Mouse (Mus musculus) hindbrain, postnatal 0 days (tissue): ENCODE results near the gene Pdlim7. TPM values are rescaled to one million over a fixed set of nuclear protein-coding genes. Genes with fewer than 3 reads are reported as not detected.
A peak's percentile ranks its signal among the peaks of the same experiment; 100 is the strongest.

Experiments used
- ATAC-seq: fragments of 200-750 bp; cut with Nextera tagmentation; 2 replicates; pipeline ENCODE4 v1.8.0; 2017; ENCODE audit warnings: mild to moderate bottlenecking, moderate TSS enrichment, moderate library complexity
- DNase-seq: peaks from one replicate; pipeline ENCODE4 v3.0.0-alpha.2; 2015; ENCODE audit warnings: low spot score
- H3K27ac ChIP-seq: fragments of 300-500 bp; sonication (generic); 2 replicates; pipeline ENCODE4 v1.5.1; 2014; ENCODE audit warnings: mild to moderate bottlenecking
- H3K27me3 ChIP-seq: fragments of 300-500 bp; sonication (generic); 2 replicates; pipeline ENCODE4 v1.6.1; 2014; ENCODE audit warnings: low read length, mixed read lengths; ENCODE audit not compliant: insufficient read depth
- H3K36me3 ChIP-seq: fragments of 300-500 bp; sonication (generic); 2 replicates; pipeline ENCODE4 v1.6.1; 2014; ENCODE audit warnings: low read length, mixed read lengths; ENCODE audit not compliant: insufficient read depth
- H3K4me1 ChIP-seq: fragments of 300-500 bp; sonication (generic); 2 replicates; pipeline ENCODE4 v1.6.1; 2014; ENCODE audit warnings: antibody characterized with exemption, low read length, mixed read lengths; ENCODE audit not compliant: insufficient read depth
- H3K4me2 ChIP-seq: fragments of 300-500 bp; sonication (generic); 2 replicates; pipeline ENCODE4 v1.6.1; 2014; ENCODE audit warnings: low read depth, mild to moderate bottlenecking, low read length, moderate library complexity, mixed read lengths
- H3K4me3 ChIP-seq: fragments of 300-500 bp; sonication (generic); 2 replicates; pipeline ENCODE4 v1.5.1; 2014; ENCODE audit warnings: low read length
- H3K9ac ChIP-seq: fragments of 300-500 bp; sonication (generic); replicated peaks from 2 replicates; pipeline ENCODE4 v1.6.1; 2014; ENCODE audit warnings: mild to moderate bottlenecking, low read length, moderate library complexity, mixed read lengths
- H3K9me3 ChIP-seq: fragments of 300-500 bp; sonication (generic); 2 replicates; pipeline ENCODE4 v1.6.1; 2016; ENCODE audit warnings: low read length, mixed read lengths
- CTCF ChIP-seq: IDR thresholded peaks from 2 replicates; pipeline ENCODE4 v1.5.1; 2016; ENCODE audit warnings: antibody characterized with exemption, control low read depth, low read depth
- WGBS: fragments of 180-500 bp; shearing (Covaris S2); extraction: QIAGEN DNeasy Blood & Tissue Kit; methylation state at CpG from one replicate; pipeline ENCODE4 v1.1.7; 2014; 5-methylcytosine and 5-hydroxymethylcytosine counted together
- microRNA-seq, 2 experiments: library from miRNA; unstranded; fragments of <30 nt; microRNA quantifications; one replicate each; pipeline ENCODE4; 2016
- polyA plus RNA-seq: library from polyadenylated mRNA; unstranded; fragments of >200 nt; fragmentation: Nextera tagmentation; extraction: Ambion mirVana; gene quantifications from 2 replicates; pipeline ENCODE4 v1.2.1, GENCODE M21; 2015
- total RNA-seq: library from RNA; depleted of rRNA; stranded (reverse); fragments of >200 nt; gene quantifications from 2 replicates; pipeline ENCODE4 v1.2.3, GENCODE M21; 2014; rRNA removed

Gene Pdlim7
- total and polyA plus RNA-seq, 2 experiments from 2014 or later = 49.9 to 133 TPM

DNA sequence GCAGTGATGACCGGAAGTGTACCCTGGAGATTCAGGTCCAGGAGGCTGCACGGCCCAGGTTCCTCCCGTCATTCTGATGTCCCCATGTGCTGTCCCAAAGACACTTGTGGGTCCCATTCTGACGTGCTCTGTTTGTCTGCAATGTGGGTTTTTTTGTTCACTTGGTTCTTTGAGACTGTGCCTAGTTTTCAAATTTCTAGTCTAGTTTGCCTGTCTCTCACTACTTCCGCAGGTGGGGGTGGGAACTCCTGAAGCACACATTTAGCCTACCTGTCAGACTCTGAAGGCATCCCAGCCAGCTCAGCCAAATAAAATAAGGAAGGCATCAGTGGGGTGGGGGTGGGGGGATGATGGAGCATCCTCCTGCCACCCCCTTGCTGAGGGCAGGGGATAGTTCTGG lies 65.3 kb downstream of the Pdlim7 start:
- Histone ChIP-seq H3K4me3 (no peak overlapping the region), H3K36me3 (peaks cover 18% of the 10 kb centered on the region; the same call in 1 of the 2 replicates), H3K27me3 (no peaks in the 10 kb centered on the region), H3K4me2 (no peak overlapping the region), H3K4me1 (peaks cover 21% of the 10 kb centered on the region), H3K9me3 (no peaks in the 10 kb centered on the region), H3K9ac (no peak overlapping the region), H3K27ac (no peak overlapping the region)
- DNase-seq = no peak
- no peak for TF ChIP-seq CTCF
- no peak for ATAC-seq
- WGBS = 97% methylated on average over 5 of the region's 5 CpGs

DNA sequence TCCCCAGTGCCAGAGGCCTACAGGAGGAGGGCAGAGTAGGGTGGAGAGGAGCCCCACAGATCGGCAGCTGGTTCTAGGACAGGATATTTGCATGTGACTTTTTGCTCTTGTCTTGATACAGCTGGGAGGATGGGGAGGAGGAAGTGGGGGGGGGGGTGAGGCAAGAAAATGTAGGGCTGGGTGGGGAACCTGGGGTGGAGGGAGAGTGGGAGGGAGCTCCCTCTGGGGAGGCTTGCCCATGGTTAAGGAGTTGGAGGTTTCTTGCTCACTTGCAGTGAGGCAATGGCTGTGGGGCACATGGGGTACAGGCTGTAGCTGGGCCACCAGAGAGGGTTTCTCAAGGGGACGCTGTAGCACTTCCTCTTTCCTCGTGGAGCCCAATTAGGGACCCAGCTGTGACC lies 65.9 kb downstream of the Pdlim7 start:
- WGBS = 48% methylated on average over 3 of the region's 3 CpGs
- H3K36me3 ChIP-seq = peaks cover 17% of the 10 kb centered on the region; the same call in 1 of the 2 replicates
- no peak for TF ChIP-seq CTCF
- H3K9ac ChIP-seq = no peak overlapping the region
- H3K4me2 ChIP-seq = no peak overlapping the region
- DNase-seq = no peak
- H3K4me3 ChIP-seq = no peak overlapping the region
- H3K4me1 ChIP-seq = peaks cover 21% of the 10 kb centered on the region
- ATAC-seq = no peak
- H3K9me3 ChIP-seq = no peaks in the 10 kb centered on the region
- no peaks in the 10 kb centered on the region for H3K27me3 ChIP-seq
- H3K27ac ChIP-seq = no peak overlapping the region

DNA sequence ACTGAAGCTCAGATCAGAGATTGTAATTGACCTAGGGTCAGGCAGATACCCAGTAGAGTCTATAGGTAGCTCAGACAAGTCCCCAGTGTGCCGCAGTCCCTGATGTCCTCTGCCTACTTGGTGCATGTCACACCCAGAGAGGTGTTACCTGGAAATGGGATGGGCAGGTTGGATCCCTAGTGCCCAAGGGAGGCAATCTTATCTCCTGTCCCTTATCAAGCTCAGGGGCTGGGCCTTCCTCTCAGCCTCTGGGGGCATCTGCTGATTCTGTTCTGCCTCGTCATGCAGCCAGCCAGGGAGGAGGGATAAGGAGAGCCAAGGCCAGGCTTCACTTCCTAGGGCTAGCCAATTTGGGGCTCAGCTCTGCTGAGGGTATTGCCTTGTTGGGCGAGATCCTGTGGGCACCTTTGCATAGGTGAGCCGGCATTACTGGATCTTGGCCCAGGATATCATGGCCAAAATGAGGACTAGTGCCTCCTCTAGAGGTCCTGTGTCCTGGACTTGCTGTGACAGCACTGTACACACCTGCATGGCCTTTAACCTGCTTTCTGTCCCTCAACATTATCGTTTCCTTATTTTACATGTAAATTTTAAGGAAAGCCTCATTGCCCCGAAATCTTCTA lies 66.9 kb downstream of the Pdlim7 start:
- H3K4me2 ChIP-seq = peak overlapping the region; percentile 90
- no peak overlapping the region for H3K27ac ChIP-seq
- peak overlapping the region; percentile 80; the same call in 1 of the 2 replicates for H3K4me3 ChIP-seq
- TF ChIP-seq CTCF = no peak
- H3K9ac ChIP-seq = peak overlapping the region; percentile 87; the same call in 1 of the 2 replicates
- ATAC-seq = no peak
- no peak for DNase-seq
- peaks cover 21% of the 10 kb centered on the region for H3K4me1 ChIP-seq
- peaks cover 9% of the 10 kb centered on the region; the same call in 1 of the 2 replicates for H3K36me3 ChIP-seq
- H3K27me3 ChIP-seq = no peaks in the 10 kb centered on the region
- no peaks in the 10 kb centered on the region for H3K9me3 ChIP-seq
- WGBS = 89% methylated on average over 6 of the region's 6 CpGs

Small RNA genes lying within 50 kb of the gene (microRNA-seq; reads per million reads assigned to microRNA genes)
- gene Mir6943 = 0 to 1.1 reads per million in 2 experiments
- gene Mir6944 = 23.3 to 27.5 reads per million in 2 experiments
- gene Mir6945 = 1.9 to 2.5 reads per million in 2 experiments

Other genes starting within 250 kb of the Pdlim7 start
- 197 and 213 TPM in 2 replicates for gene Prelid1, start 193.2 kb downstream of the Pdlim7 start, total RNA-seq
- 309 and 327 TPM in 2 replicates for gene Prelid1, start 193.2 kb downstream of the Pdlim7 start, polyA plus RNA-seq
- 65.3 and 78.8 TPM in 2 replicates for gene Rab24, start 191.7 kb downstream of the Pdlim7 start, total RNA-seq
- 84.7 and 89.4 TPM in 2 replicates for gene Rab24, start 191.7 kb downstream of the Pdlim7 start, polyA plus RNA-seq
- 16.3 and 16.8 TPM in 2 replicates for gene Mxd3, start 183.9 kb downstream of the Pdlim7 start, total RNA-seq
- gene Mxd3, start 183.9 kb downstream of the Pdlim7 start, polyA plus RNA-seq = 11.2 and 11.7 TPM in 2 replicates
- gene Lman2, start 150.9 kb downstream of the Pdlim7 start, total RNA-seq = 60.7 and 72.2 TPM in 2 replicates
- gene Lman2, start 150.9 kb downstream of the Pdlim7 start, polyA plus RNA-seq = 36.4 and 37.0 TPM in 2 replicates
- gene Rgs14, start 143.9 kb downstream of the Pdlim7 start, total RNA-seq = 0.36 and 0.78 TPM in 2 replicates
- gene Rgs14, start 143.9 kb downstream of the Pdlim7 start, polyA plus RNA-seq = 0.69 and 0.76 TPM in 2 replicates
- gene Slc34a1, start 115.5 kb downstream of the Pdlim7 start, total RNA-seq = not detected in 2 replicates
- gene Slc34a1, start 115.5 kb downstream of the Pdlim7 start, polyA plus RNA-seq = not detected in 2 replicates
- 0.52 TPM in 1 of 2 replicates, not detected in the other for gene Pfn3, start 98.4 kb downstream of the Pdlim7 start, total RNA-seq
- gene Pfn3, start 98.4 kb downstream of the Pdlim7 start, polyA plus RNA-seq = 0.37 and 0.68 TPM in 2 replicates
- gene F12, start 86.9 kb downstream of the Pdlim7 start, total RNA-seq = not detected in 2 replicates
- 0.26 and 0.48 TPM in 2 replicates for gene F12, start 86.9 kb downstream of the Pdlim7 start, polyA plus RNA-seq
- gene Grk6, start 68.6 kb downstream of the Pdlim7 start, total RNA-seq = 72.2 and 72.6 TPM in 2 replicates
- 34.7 and 35.5 TPM in 2 replicates for gene Grk6, start 68.6 kb downstream of the Pdlim7 start, polyA plus RNA-seq
- 106 and 119 TPM in 2 replicates for gene Prr7, start 49.4 kb downstream of the Pdlim7 start, total RNA-seq
- 4.6 and 4.9 TPM in 2 replicates for gene Prr7, start 49.4 kb downstream of the Pdlim7 start, polyA plus RNA-seq
- 442 and 446 TPM in 2 replicates for gene Dbn1, start 25.6 kb downstream of the Pdlim7 start, total RNA-seq
- 369 and 371 TPM in 2 replicates for gene Dbn1, start 25.6 kb downstream of the Pdlim7 start, polyA plus RNA-seq
- 4.7 and 5.2 TPM in 2 replicates for gene Dok3, start 15.6 kb upstream of the Pdlim7 start, total RNA-seq
- gene Dok3, start 15.6 kb upstream of the Pdlim7 start, polyA plus RNA-seq = 1.1 and 1.6 TPM in 2 replicates
- gene Ddx41, start 23.0 kb upstream of the Pdlim7 start, total RNA-seq = 48.6 and 53.4 TPM in 2 replicates
- 44.4 and 47.2 TPM in 2 replicates for gene Ddx41, start 23.0 kb upstream of the Pdlim7 start, polyA plus RNA-seq
- 60.2 and 87.5 TPM in 2 replicates for gene Fam193b, start 57.4 kb upstream of the Pdlim7 start, total RNA-seq
- 38.8 and 38.9 TPM in 2 replicates for gene Fam193b, start 57.4 kb upstream of the Pdlim7 start, polyA plus RNA-seq
- gene Tmed9, start 60.1 kb upstream of the Pdlim7 start, total RNA-seq = 59.3 and 66.7 TPM in 2 replicates
- 105 and 117 TPM in 2 replicates for gene Tmed9, start 60.1 kb upstream of the Pdlim7 start, polyA plus RNA-seq
- gene B4galt7, start 86.2 kb upstream of the Pdlim7 start, total RNA-seq = 66.7 and 66.8 TPM in 2 replicates
- gene B4galt7, start 86.2 kb upstream of the Pdlim7 start, polyA plus RNA-seq = 42.9 and 44.0 TPM in 2 replicates
- 70.3 and 76.2 TPM in 2 replicates for gene Caml, start 109.3 kb upstream of the Pdlim7 start, total RNA-seq
- gene Caml, start 109.3 kb upstream of the Pdlim7 start, polyA plus RNA-seq = 105 and 115 TPM in 2 replicates
- 17.9 and 18.7 TPM in 2 replicates for gene Ddx46, start 121.4 kb upstream of the Pdlim7 start, total RNA-seq
- gene Ddx46, start 121.4 kb upstream of the Pdlim7 start, polyA plus RNA-seq = 19.9 and 23.4 TPM in 2 replicates
- gene B230219D22Rik, start 179.4 kb upstream of the Pdlim7 start, total RNA-seq = 132 and 145 TPM in 2 replicates
- 51.7 and 55.0 TPM in 2 replicates for gene B230219D22Rik, start 179.4 kb upstream of the Pdlim7 start, polyA plus RNA-seq
- 111 and 113 TPM in 2 replicates for gene Txndc15, start 201.0 kb upstream of the Pdlim7 start, total RNA-seq
- gene Txndc15, start 201.0 kb upstream of the Pdlim7 start, polyA plus RNA-seq = 129 TPM in 2 replicates
- gene Pcbd2, start 213.7 kb upstream of the Pdlim7 start, total RNA-seq = 4.9 and 11.0 TPM in 2 replicates
- 32.1 and 35.6 TPM in 2 replicates for gene Pcbd2, start 213.7 kb upstream of the Pdlim7 start, polyA plus RNA-seq